Mouse (Mus musculus): ENCODE data around the gene Slain1. TPM values are rescaled to one million over a fixed set of nuclear protein-coding genes. Genes with fewer than 3 reads are reported as not detected.

Gene Slain1
- polyA plus RNA-seq, 1 experiment from 2014 or later = 5.6 TPM

DNA sequence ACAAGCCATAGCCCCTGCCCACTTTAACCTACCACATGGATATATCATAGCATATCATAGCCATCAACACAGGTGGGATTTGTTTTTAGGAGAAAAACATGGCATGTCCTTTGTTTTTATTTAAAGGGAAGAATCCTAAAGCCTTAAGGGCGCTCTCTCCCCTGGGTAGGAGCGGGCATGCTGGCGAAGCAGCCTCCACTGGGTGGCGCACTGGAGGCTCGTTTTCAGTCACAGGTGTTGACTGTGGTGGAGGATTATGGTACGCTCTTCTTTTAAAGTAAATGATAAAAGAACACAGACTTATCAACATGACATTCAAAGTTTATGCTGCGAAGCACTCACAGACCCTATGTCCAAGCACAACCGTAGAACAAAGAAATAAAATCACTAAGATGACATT lies 19.5 kb upstream of the Slain1 start:
- Histone ChIP-seq H3K9ac (replicated peaks; ENCODE audit: low read length) (no peak overlapping the region), H3K36me3 (replicated peaks; ENCODE audit: control insufficient read depth, insufficient read depth, low read depth, low read length) (no peaks in the 10 kb centered on the region), H3K27ac (replicated peaks; ENCODE audit: low read depth, low read length) (no peak overlapping the region), H3K4me1 (ENCODE audit: control insufficient read depth, insufficient read depth, low read length) (no peaks in the 10 kb centered on the region), H3K4me3 (ENCODE audit: low read depth, low read length) (no peak overlapping the region), H3K27me3 (ENCODE audit: control insufficient read depth, insufficient read depth, low read length) (no peaks in the 10 kb centered on the region), H3K9me3 (replicated peaks; ENCODE audit: control insufficient read depth, low read length) (no peaks in the 10 kb centered on the region), H3K4me2 (ENCODE audit: low read depth, low read length) (no peak overlapping the region)
- WGBS = 81% methylated on average over 8 of the region's 8 CpGs
- ATAC-seq (replicated peaks; ENCODE audit: insufficient number of reproducible peaks, low FRiP score, low TSS enrichment, low read depth) = no peak
- DNase-seq (ENCODE audit: low spot score) = no peak

DNA sequence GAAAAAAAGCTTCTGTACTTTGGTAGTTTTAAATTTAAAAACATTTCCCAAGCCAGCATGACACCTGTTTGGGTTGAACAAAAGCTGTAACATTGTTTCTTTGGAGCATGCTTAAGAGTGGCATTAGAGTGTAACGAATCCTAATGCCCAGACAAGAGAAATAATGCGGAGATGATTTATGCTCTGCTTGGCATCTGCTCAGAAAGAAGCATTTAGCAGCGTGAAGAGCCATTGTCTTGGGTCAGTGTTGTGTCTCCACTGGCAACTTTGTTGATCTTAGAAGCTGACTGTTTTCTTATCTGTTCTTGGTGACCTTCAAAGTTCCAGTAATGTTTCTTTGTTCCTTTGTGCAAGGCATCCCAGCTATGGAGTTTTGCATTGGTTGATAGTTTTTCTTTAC lies 6.1 kb upstream of the Slain1 start:
- WGBS = 74% methylated on average over 3 of the region's 3 CpGs
- no peak for DNase-seq (ENCODE audit: low spot score)
- no peaks in the 10 kb centered on the region for H3K9me3 ChIP-seq (replicated peaks; ENCODE audit: control insufficient read depth, low read length)
- H3K27ac ChIP-seq (replicated peaks; ENCODE audit: low read depth, low read length) = no peak overlapping the region
- H3K36me3 ChIP-seq (replicated peaks; ENCODE audit: control insufficient read depth, insufficient read depth, low read depth, low read length) = no peaks in the 10 kb centered on the region
- H3K4me3 ChIP-seq (ENCODE audit: low read depth, low read length) = no peak overlapping the region
- H3K4me1 ChIP-seq (ENCODE audit: control insufficient read depth, insufficient read depth, low read length) = no peaks in the 10 kb centered on the region
- H3K9ac ChIP-seq (replicated peaks; ENCODE audit: low read length) = no peak overlapping the region
- H3K27me3 ChIP-seq (ENCODE audit: control insufficient read depth, insufficient read depth, low read length) = no peaks in the 10 kb centered on the region
- H3K4me2 ChIP-seq (ENCODE audit: low read depth, low read length) = no peak overlapping the region
- no peak for ATAC-seq (replicated peaks; ENCODE audit: insufficient number of reproducible peaks, low FRiP score, low TSS enrichment, low read depth)

DNA sequence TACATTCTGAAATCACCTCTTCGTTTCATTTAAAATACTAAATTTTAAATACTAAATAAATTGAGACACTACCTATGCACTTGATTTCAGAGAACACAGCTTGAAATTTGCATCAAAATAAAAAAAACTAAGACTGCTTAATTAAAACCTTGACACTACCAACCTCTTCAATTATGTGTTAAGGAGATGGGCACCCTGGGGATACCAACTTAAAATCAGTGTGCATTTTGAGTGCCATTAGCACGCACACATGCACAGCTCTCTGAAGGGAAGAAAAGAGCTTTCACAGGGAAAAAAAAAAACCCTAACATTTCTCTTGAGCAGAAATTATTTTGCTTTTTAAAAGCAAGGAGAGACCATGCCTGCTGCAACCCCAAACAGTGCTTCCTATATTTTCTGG lies 2.0 kb upstream of the Slain1 start:
- H3K4me2 ChIP-seq (ENCODE audit: low read depth, low read length) = no peak overlapping the region
- no peak overlapping the region for H3K4me3 ChIP-seq (ENCODE audit: low read depth, low read length)
- H3K4me1 ChIP-seq (ENCODE audit: control insufficient read depth, insufficient read depth, low read length) = no peaks in the 10 kb centered on the region; the same call in 1 of the 2 replicates
- peaks cover 6% of the 10 kb centered on the region; the same call in 1 of the 2 replicates for H3K27me3 ChIP-seq (ENCODE audit: control insufficient read depth, insufficient read depth, low read length)
- no peaks in the 10 kb centered on the region for H3K36me3 ChIP-seq (replicated peaks; ENCODE audit: control insufficient read depth, insufficient read depth, low read depth, low read length)
- no peaks in the 10 kb centered on the region for H3K9me3 ChIP-seq (replicated peaks; ENCODE audit: control insufficient read depth, low read length)
- H3K27ac ChIP-seq (replicated peaks; ENCODE audit: low read depth, low read length) = no peak overlapping the region
- H3K9ac ChIP-seq (replicated peaks; ENCODE audit: low read length) = no peak overlapping the region
- DNase-seq (ENCODE audit: low spot score) = no peak
- no peak for ATAC-seq (replicated peaks; ENCODE audit: insufficient number of reproducible peaks, low FRiP score, low TSS enrichment, low read depth)
- WGBS = 67% methylated on average over 2 of the region's 2 CpGs

DNA sequence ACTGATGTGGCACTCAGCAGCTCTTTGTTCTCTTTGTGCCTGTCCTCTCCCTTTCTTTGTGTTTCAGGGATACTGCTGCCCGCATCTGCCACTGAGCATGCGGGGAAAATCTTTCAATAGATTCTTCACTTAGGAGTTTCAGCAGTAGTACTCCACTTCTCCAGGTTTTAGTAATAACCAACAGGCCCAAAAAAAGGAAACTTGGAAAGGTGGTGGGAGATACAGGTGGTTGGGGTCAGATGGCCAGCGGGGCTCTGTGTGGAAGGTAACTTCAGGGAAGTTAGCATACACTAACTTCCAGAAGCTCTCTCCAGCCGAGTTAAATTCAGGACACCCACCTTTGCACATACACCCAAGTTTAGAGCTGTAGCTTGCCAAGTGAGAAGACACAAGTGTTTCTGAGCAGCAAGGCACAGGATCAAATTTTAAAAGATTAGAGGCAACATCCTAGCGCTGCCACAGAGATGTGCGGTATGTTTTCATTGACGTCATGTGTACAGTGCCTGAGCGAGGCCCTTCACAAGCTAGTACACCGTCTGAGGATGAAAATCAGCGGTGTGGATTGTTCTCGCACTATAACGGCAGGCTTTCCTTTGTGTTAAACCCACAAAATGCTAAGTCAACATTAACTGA lies 1.3 kb upstream of the Slain1 start:
- Histone ChIP-seq H3K36me3 (replicated peaks; ENCODE audit: control insufficient read depth, insufficient read depth, low read depth, low read length) (no peaks in the 10 kb centered on the region), H3K4me3 (ENCODE audit: low read depth, low read length) (no peak overlapping the region), H3K27me3 (ENCODE audit: control insufficient read depth, insufficient read depth, low read length) (peaks cover 6% of the 10 kb centered on the region; the same call in 1 of the 2 replicates), H3K4me1 (ENCODE audit: control insufficient read depth, insufficient read depth, low read length) (no peaks in the 10 kb centered on the region; the same call in 1 of the 2 replicates), H3K4me2 (ENCODE audit: low read depth, low read length) (no peak overlapping the region), H3K27ac (replicated peaks; ENCODE audit: low read depth, low read length) (no peak overlapping the region), H3K9me3 (replicated peaks; ENCODE audit: control insufficient read depth, low read length) (no peaks in the 10 kb centered on the region), H3K9ac (replicated peaks; ENCODE audit: low read length) (no peak overlapping the region)
- WGBS = 42% methylated on average over 12 of the region's 12 CpGs
- ATAC-seq (replicated peaks; ENCODE audit: insufficient number of reproducible peaks, low FRiP score, low TSS enrichment, low read depth) (no peak), DNase-seq (ENCODE audit: low spot score) (peak; percentile 67)

DNA sequence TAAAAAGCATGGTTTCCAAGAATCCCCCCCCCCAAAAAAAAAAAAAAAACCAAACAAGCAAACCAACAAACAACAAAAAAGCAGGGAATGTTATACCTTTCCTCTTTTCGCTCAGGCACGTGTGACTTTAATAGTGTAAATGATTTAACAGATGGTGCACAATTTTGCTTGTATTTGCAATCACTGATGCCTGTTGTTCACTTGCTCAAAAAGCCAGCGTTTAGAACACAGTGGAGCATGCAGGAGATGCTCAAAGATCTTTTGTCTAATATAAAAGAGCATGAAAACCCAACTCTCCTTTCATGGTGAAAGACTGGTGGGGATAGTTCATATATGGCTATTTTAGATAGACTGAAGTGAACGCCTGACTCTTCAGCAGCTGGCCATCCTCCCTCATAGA lies 726 bp upstream of the Slain1 start:
- H3K4me1 ChIP-seq (ENCODE audit: control insufficient read depth, insufficient read depth, low read length) = no peaks in the 10 kb centered on the region; the same call in 1 of the 2 replicates
- 52% methylated on average over 4 of the region's 4 CpGs for WGBS
- H3K9ac ChIP-seq (replicated peaks; ENCODE audit: low read length) = no peak overlapping the region
- ATAC-seq (replicated peaks; ENCODE audit: insufficient number of reproducible peaks, low FRiP score, low TSS enrichment, low read depth) (no peak), DNase-seq (ENCODE audit: low spot score) (no peak)
- H3K4me2 ChIP-seq (ENCODE audit: low read depth, low read length) = no peak overlapping the region; the same call in 1 of the 2 replicates
- H3K27me3 ChIP-seq (ENCODE audit: control insufficient read depth, insufficient read depth, low read length) = peaks cover 6% of the 10 kb centered on the region; the same call in 1 of the 2 replicates
- no peak overlapping the region for H3K27ac ChIP-seq (replicated peaks; ENCODE audit: low read depth, low read length)
- no peak overlapping the region for H3K4me3 ChIP-seq (ENCODE audit: low read depth, low read length)
- no peaks in the 10 kb centered on the region for H3K9me3 ChIP-seq (replicated peaks; ENCODE audit: control insufficient read depth, low read length)
- H3K36me3 ChIP-seq (replicated peaks; ENCODE audit: control insufficient read depth, insufficient read depth, low read depth, low read length) = no peaks in the 10 kb centered on the region

DNA sequence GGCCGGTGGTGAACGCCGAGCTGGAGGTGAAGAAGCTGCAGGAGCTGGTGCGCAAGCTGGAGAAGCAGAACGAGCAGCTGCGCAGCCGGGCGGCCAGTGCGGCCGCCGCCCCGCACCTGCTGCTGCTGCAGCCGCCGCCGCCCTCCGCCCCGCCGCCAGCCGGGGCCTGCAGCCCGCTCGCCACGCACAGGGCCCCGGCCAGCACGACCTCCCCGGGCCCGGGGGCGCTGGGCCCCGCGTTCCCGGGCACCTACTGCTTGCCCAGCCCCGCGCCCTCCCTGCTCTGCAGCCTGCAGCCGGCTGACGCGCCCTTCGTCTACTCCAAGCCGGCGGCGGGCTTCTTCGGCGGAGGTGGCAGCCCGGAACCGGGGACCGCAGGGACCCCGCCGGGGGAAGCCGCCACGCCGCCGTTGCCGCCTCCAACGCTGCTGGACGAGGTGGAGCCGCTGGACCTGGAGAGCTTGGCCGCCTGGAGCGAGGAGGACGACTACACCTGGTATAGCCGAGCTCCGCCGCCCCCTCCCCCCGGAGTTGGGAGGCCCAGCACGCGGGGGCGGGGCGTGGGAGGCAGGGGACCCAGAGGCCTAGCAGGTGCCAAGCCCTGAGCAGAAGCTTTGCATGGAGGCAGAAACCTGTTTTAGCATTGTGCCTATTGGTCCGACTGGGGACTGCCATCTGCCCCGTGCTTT lies 529 bp downstream of the Slain1 start:
- H3K27ac ChIP-seq (replicated peaks; ENCODE audit: low read depth, low read length) = peak overlapping the region; percentile 75
- peak overlapping the region; percentile 100 for H3K4me2 ChIP-seq (ENCODE audit: low read depth, low read length)
- peak overlapping the region; percentile 78 for H3K9ac ChIP-seq (replicated peaks; ENCODE audit: low read length)
- DNase-seq (ENCODE audit: low spot score) = peak; percentile 62
- H3K36me3 ChIP-seq (replicated peaks; ENCODE audit: control insufficient read depth, insufficient read depth, low read depth, low read length) = no peaks in the 10 kb centered on the region
- no peaks in the 10 kb centered on the region; the same call in 1 of the 2 replicates for H3K4me1 ChIP-seq (ENCODE audit: control insufficient read depth, insufficient read depth, low read length)
- peaks cover 6% of the 10 kb centered on the region; the same call in 1 of the 2 replicates for H3K27me3 ChIP-seq (ENCODE audit: control insufficient read depth, insufficient read depth, low read length)
- no peaks in the 10 kb centered on the region for H3K9me3 ChIP-seq (replicated peaks; ENCODE audit: control insufficient read depth, low read length)
- peak overlapping the region; percentile 80 for H3K4me3 ChIP-seq (ENCODE audit: low read depth, low read length)
- under 1% methylated on average over 42 of the region's 67 CpGs for WGBS
- peak; percentile 67 for ATAC-seq (replicated peaks; ENCODE audit: insufficient number of reproducible peaks, low FRiP score, low TSS enrichment, low read depth)

DNA sequence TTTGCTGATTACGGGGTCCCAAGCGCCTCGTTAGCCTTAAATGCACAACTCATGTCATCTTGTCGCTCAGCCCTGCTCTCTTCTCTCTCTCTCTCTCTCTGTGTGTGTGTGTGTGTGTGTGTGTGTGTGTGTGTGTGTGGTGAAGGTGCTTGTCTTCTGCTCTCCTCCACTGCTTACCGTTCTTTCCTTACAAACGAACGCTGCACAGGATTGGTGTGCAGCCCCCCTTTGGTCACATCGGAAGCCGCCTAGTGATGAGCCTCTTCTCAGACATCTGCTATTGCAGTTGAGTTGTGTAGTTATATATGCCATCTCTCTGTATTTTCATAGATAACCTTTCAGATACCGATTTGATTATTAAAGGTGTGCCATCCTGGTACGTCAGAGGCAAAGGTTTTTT lies 1.1 kb downstream of the Slain1 start:
- 2% methylated on average over 11 of the region's 11 CpGs for WGBS
- H3K9ac ChIP-seq (replicated peaks; ENCODE audit: low read length) = peak overlapping the region; percentile 78
- H3K4me2 ChIP-seq (ENCODE audit: low read depth, low read length) = peak overlapping the region; percentile 100
- DNase-seq (ENCODE audit: low spot score) (no peak), ATAC-seq (replicated peaks; ENCODE audit: insufficient number of reproducible peaks, low FRiP score, low TSS enrichment, low read depth) (peak; percentile 11; the same call in 1 of the 2 replicates)
- H3K9me3 ChIP-seq (replicated peaks; ENCODE audit: control insufficient read depth, low read length) = no peaks in the 10 kb centered on the region
- no peaks in the 10 kb centered on the region; the same call in 1 of the 2 replicates for H3K4me1 ChIP-seq (ENCODE audit: control insufficient read depth, insufficient read depth, low read length)
- H3K27me3 ChIP-seq (ENCODE audit: control insufficient read depth, insufficient read depth, low read length) = peaks cover 6% of the 10 kb centered on the region; the same call in 1 of the 2 replicates
- no peaks in the 10 kb centered on the region for H3K36me3 ChIP-seq (replicated peaks; ENCODE audit: control insufficient read depth, insufficient read depth, low read depth, low read length)
- H3K27ac ChIP-seq (replicated peaks; ENCODE audit: low read depth, low read length) = no peak overlapping the region
- peak overlapping the region; percentile 80 for H3K4me3 ChIP-seq (ENCODE audit: low read depth, low read length)

DNA sequence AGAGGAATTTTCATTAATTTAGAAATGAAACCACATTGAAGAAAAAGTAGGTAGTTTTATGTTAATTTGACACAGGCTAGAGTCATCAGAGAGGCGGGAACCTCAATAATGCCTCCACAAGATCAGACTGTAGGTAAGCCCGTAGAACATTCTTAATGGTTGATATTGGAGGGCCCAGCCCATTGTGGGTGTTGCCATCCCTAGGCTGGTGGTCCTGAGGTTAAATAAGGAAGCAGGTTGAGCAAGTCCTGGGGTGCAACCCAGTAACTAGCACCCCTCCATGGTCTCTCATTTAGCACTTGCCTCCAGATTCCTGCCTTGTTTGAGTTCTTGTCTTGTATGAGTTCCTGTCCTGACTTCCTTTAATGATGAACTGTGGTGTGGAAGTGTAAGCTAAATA lies 1.5 kb downstream of the Slain1 start:
- Histone ChIP-seq H3K4me1 (ENCODE audit: control insufficient read depth, insufficient read depth, low read length) (no peaks in the 10 kb centered on the region; the same call in 1 of the 2 replicates), H3K27me3 (ENCODE audit: control insufficient read depth, insufficient read depth, low read length) (peaks cover 6% of the 10 kb centered on the region; the same call in 1 of the 2 replicates), H3K36me3 (replicated peaks; ENCODE audit: control insufficient read depth, insufficient read depth, low read depth, low read length) (no peaks in the 10 kb centered on the region), H3K27ac (replicated peaks; ENCODE audit: low read depth, low read length) (no peak overlapping the region), H3K9ac (replicated peaks; ENCODE audit: low read length) (no peak overlapping the region), H3K9me3 (replicated peaks; ENCODE audit: control insufficient read depth, low read length) (no peaks in the 10 kb centered on the region), H3K4me3 (ENCODE audit: low read depth, low read length) (peak overlapping the region; percentile 80; the same call in 1 of the 2 replicates), H3K4me2 (ENCODE audit: low read depth, low read length) (no peak overlapping the region; the same call in 1 of the 2 replicates)
- WGBS = 56% methylated on average over 2 of the region's 2 CpGs
- DNase-seq (ENCODE audit: low spot score) (no peak), ATAC-seq (replicated peaks; ENCODE audit: insufficient number of reproducible peaks, low FRiP score, low TSS enrichment, low read depth) (no peak)

Data from embryonic facial prominence, embryonic 11.5 days (tissue).